Mouse (Mus musculus) limb, embryonic 12.5 days (tissue): ENCODE data around the gene Dpp4. TPM values are rescaled to one million over a fixed set of nuclear protein-coding genes. Genes with fewer than 3 reads are reported as not detected.

Experiments
- ATAC-seq: fragments of 200-750 bp; cut with Nextera tagmentation; 2 replicates; pipeline ENCODE4 v1.8.0; 2017; ENCODE audit warnings: low read depth, moderate TSS enrichment; ENCODE audit not compliant: insufficient number of reproducible peaks, insufficient read depth, low FRiP score, low TSS enrichment
- H3K27ac ChIP-seq: fragments of 300-500 bp; sonication (generic); 2 replicates; pipeline ENCODE4 v1.5.1; 2016; ENCODE audit warnings: mild to moderate bottlenecking, moderate library complexity
- H3K27me3 ChIP-seq: fragments of 300-500 bp; sonication (generic); 2 replicates; pipeline ENCODE4 v1.6.1; 2016; ENCODE audit warnings: mild to moderate bottlenecking, moderate library complexity
- H3K36me3 ChIP-seq: fragments of 300-500 bp; sonication (generic); 2 replicates; pipeline ENCODE4 v1.6.1; 2016; ENCODE audit warnings: mild to moderate bottlenecking, moderate library complexity
- H3K4me1 ChIP-seq: fragments of 300-500 bp; sonication (generic); replicated peaks from 2 replicates; pipeline ENCODE4 v1.6.1; 2016
- H3K4me2 ChIP-seq: fragments of 300-500 bp; sonication (generic); 2 replicates; pipeline ENCODE4 v1.6.1; 2016; ENCODE audit warnings: mild to moderate bottlenecking, moderate library complexity
- H3K4me3 ChIP-seq: fragments of 300-500 bp; sonication (generic); replicated peaks from 2 replicates; pipeline ENCODE4 v1.5.1; 2016; ENCODE audit warnings: mild to moderate bottlenecking
- H3K9ac ChIP-seq: fragments of 300-500 bp; sonication (generic); replicated peaks from 2 replicates; pipeline ENCODE4 v1.6.1; 2016; ENCODE audit warnings: mild to moderate bottlenecking, moderate library complexity
- H3K9me3 ChIP-seq: fragments of 300-500 bp; sonication (generic); 2 replicates; pipeline ENCODE4 v1.6.1; 2016; ENCODE audit warnings: mild to moderate bottlenecking, moderate library complexity
- WGBS: fragments of 180-500 bp; shearing (Covaris S2); methylation state at CpG from one replicate; pipeline ENCODE4 v1.1.7; 2016; 5-methylcytosine and 5-hydroxymethylcytosine counted together
- polyA plus RNA-seq: library from polyadenylated mRNA; unstranded; fragments of >200 nt; fragmentation: Nextera tagmentation; extraction: Ambion mirVana; gene quantifications from 2 replicates; pipeline ENCODE4 v1.2.1, GENCODE M21; 2016

The Dpp4 gene
- polyA plus RNA-seq, 1 experiment from 2014 or later, result 0.31 TPM

GRCm38 (mm10) chr2:62383196-62383595 lies 28.8 kb downstream of the Dpp4 start:
- Histone ChIP-seq H3K4me2 (no peak overlapping the region), H3K4me1 (no peaks in the 10 kb centered on the region), H3K9me3 (no peaks in the 10 kb centered on the region), H3K36me3 (no peaks in the 10 kb centered on the region), H3K27ac (no peak overlapping the region), H3K27me3 (no peaks in the 10 kb centered on the region), H3K9ac (no peak overlapping the region), H3K4me3 (no peak overlapping the region)
- WGBS, result 81% methylated on average over 4 of the region's 4 CpGs
- no peak for ATAC-seq

DNA sequence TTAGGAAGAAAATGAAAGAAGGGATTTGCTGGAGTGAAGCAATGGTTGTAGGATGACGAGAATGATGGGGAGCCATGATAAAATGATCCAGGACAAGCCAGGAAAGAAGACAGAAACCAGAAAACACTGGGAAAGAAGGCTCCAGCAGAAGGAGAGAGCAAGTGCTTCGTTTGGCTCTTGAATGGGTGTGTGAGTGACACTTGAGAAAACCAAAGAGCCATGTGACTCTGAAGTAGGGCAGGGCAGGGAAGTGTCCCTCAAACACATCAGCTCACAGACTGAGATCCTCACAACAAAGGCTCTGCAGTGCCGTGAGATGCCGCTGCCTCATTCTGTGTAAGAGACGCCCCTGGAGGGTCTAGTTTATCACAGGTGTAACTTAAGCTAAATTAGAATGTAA lies 29.6 kb downstream of the Dpp4 start:
- Histone ChIP-seq H3K4me1 (no peaks in the 10 kb centered on the region), H3K27ac (no peak overlapping the region), H3K9ac (no peak overlapping the region), H3K36me3 (no peaks in the 10 kb centered on the region), H3K9me3 (no peaks in the 10 kb centered on the region), H3K27me3 (no peaks in the 10 kb centered on the region), H3K4me3 (no peak overlapping the region), H3K4me2 (no peak overlapping the region)
- ATAC-seq, result no peak
- WGBS, result 74% methylated on average over 5 of the region's 5 CpGs

DNA sequence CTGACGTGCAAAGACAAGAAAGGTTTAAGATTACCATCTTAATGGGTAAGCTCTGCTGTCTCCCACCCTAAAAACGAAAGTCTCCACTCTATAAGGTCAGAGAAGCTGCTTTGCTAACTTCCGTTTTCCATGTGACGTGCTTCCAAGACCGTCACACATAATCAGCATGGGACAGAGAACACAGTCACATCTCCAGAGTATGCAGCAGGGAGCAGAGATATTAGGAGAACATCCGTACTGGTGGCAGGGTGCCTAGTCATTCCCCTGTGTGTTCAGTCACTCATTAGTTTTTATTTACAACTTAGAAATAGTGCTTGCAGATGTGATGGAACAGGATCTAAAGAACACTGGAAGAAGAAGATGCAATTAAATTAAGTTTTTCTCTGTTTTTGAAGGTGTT lies 30.3 kb downstream of the Dpp4 start:
- no peaks in the 10 kb centered on the region for H3K9me3 ChIP-seq
- H3K27me3 ChIP-seq, result no peaks in the 10 kb centered on the region
- H3K27ac ChIP-seq, result no peak overlapping the region
- ATAC-seq, result no peak
- H3K9ac ChIP-seq, result no peak overlapping the region
- no peak overlapping the region for H3K4me2 ChIP-seq
- no peaks in the 10 kb centered on the region for H3K4me1 ChIP-seq
- 64% methylated on average over 6 of the region's 6 CpGs for WGBS
- H3K4me3 ChIP-seq, result no peak overlapping the region
- H3K36me3 ChIP-seq, result no peaks in the 10 kb centered on the region

- ATAC-seq, result no peak
- WGBS, result 75% methylated on average over 11 of the region's 11 CpGs
- no peak overlapping the region for H3K27ac ChIP-seq
- no peaks in the 10 kb centered on the region for H3K9me3 ChIP-seq
- H3K4me2 ChIP-seq, result no peak overlapping the region
- H3K27me3 ChIP-seq, result no peaks in the 10 kb centered on the region
- no peaks in the 10 kb centered on the region for H3K36me3 ChIP-seq
- H3K4me1 ChIP-seq, result no peaks in the 10 kb centered on the region
- H3K4me3 ChIP-seq, result no peak overlapping the region
- no peak overlapping the region for H3K9ac ChIP-seq
Measured at GRCm38 (mm10) chr2:62373692-62374091, 38.3 kb downstream of the Dpp4 start.

DNA sequence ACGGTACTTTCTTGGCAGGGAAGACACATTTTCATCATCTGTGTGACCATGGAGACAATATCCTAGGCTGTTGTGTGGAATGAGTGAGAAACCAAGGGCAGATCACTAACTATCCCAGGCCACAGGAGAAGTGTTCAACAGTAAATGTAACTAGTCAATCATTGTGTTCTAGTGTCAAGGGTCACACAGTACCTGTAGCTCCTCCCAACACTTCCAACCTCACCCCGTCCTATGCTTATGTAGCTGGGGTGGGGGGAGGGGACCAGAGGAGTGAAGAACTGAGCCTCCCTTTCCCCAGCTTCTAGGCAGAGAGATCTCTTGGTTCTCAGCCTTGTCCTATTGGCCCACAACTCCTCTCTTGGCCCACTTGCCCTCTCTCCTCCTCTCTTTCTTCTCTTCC lies 42.0 kb downstream of the Dpp4 start:
- Histone ChIP-seq H3K4me2 (no peak overlapping the region), H3K9ac (no peak overlapping the region), H3K27me3 (no peaks in the 10 kb centered on the region), H3K4me1 (no peaks in the 10 kb centered on the region), H3K4me3 (no peak overlapping the region), H3K27ac (no peak overlapping the region), H3K9me3 (no peaks in the 10 kb centered on the region), H3K36me3 (no peaks in the 10 kb centered on the region)
- ATAC-seq, result no peak
- 77% methylated on average over 2 of the region's 2 CpGs for WGBS

DNA sequence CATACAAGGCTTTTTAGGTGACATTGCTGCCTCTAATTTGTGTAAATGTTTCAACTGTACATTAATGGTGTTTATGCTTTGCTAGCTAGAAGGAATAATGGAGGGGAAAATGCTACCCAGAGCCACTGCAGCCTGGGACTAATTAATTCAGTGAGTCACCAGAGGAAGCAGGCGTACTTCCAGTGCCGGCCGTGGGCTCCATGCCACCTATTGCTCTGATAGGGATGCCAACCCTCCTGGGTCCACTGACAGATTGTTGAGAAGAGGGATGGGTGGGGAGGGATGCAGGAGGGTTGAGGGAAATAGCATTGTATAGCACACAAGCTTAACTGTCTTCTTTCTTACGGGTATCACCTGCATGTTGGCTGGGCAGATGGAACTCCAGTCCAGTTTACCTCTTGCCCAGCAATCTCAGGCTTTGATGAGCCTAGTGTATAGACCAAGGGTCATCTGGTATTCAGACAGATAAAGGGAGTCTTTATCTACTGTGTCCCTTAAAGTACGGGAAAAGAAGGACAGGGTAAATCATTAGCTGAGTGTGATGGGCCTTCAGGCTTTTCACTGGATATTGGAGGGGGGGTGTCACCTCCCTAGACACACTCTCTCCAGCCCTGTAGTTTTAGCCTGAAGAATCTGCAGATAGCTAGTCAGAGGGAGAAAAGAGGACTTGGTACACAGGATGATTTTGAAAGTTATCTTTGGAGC lies 43.5 kb downstream of the Dpp4 start:
- Histone ChIP-seq H3K9ac (no peak overlapping the region), H3K4me2 (no peak overlapping the region), H3K27ac (no peak overlapping the region), H3K27me3 (no peaks in the 10 kb centered on the region), H3K36me3 (no peaks in the 10 kb centered on the region), H3K4me3 (no peak overlapping the region), H3K9me3 (no peaks in the 10 kb centered on the region), H3K4me1 (no peaks in the 10 kb centered on the region)
- WGBS, result 74% methylated on average over 5 of the region's 5 CpGs
- no peak for ATAC-seq

DNA sequence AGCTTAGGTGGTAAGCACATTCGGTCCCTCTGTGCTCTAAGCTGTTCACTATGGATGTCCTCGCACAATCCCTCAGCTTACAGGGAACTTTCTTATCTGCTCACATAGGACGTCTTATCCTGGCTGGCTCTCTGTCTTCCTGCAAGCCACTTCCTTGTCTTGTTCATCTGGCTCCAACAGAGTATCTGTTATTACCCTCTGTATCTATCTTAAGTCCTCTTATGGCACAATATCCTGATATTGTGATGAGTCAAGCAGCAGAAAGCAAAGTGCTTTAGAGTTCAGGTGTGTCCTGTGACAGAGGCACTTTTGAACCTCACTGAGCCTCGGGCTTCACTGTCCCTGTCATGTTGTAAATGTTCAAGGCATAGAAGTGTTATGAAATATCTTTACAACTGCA lies 48.4 kb downstream of the Dpp4 start:
- Histone ChIP-seq H3K9me3 (no peaks in the 10 kb centered on the region), H3K36me3 (no peaks in the 10 kb centered on the region), H3K4me2 (no peak overlapping the region), H3K27ac (no peak overlapping the region), H3K9ac (no peak overlapping the region), H3K4me3 (no peak overlapping the region), H3K4me1 (no peaks in the 10 kb centered on the region), H3K27me3 (no peaks in the 10 kb centered on the region)
- WGBS, result 86% methylated on average over 4 of the region's 4 CpGs
- ATAC-seq, result no peak

- H3K4me3 ChIP-seq, result no peak overlapping the region
Measured at GRCm38 (mm10) chr2:62362211-62362610, 49.8 kb downstream of the Dpp4 start.

DNA sequence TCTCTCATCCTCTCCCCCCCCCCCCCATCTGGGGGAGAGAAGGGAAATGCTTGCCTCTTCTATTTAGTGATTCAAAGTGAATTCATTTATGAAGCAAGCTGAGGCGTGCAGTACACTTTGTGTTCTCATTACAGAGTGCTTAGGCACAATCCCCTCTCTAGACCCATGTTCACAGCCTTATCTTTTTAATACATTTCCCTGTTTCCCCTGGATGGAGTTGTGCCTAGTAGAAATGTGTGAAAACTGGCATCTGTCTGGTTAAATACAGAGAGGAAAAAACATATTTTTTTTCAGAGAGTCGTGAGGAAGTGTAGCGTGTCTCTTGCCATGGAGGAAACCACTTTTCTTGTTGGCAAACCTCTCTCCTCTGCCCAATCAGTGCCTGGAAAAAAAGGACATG lies 50.5 kb downstream of the Dpp4 start:
- no peak for ATAC-seq
- Histone ChIP-seq H3K27ac (no peak overlapping the region), H3K9ac (no peak overlapping the region), H3K9me3 (no peaks in the 10 kb centered on the region), H3K4me1 (no peaks in the 10 kb centered on the region), H3K27me3 (no peaks in the 10 kb centered on the region), H3K4me2 (no peak overlapping the region), H3K4me3 (no peak overlapping the region), H3K36me3 (no peaks in the 10 kb centered on the region)
- WGBS, result 81% methylated on average over 3 of the region's 3 CpGs

More at GRCm38 (mm10) chr2:62362211-62362610, 49.8 kb downstream of the Dpp4 start:
- Histone ChIP-seq H3K4me1 (no peaks in the 10 kb centered on the region), H3K27ac (no peak overlapping the region), H3K9ac (no peak overlapping the region), H3K4me2 (no peak overlapping the region), H3K9me3 (no peaks in the 10 kb centered on the region), H3K27me3 (no peaks in the 10 kb centered on the region), H3K36me3 (no peaks in the 10 kb centered on the region)
- 92% methylated on average over 9 of the region's 9 CpGs for WGBS
- ATAC-seq, result no peak

GRCm38 (mm10) chr2:62360872-62361271 lies 51.2 kb downstream of the Dpp4 start:
- no peak for ATAC-seq
- H3K27ac ChIP-seq, result no peak overlapping the region
- no peaks in the 10 kb centered on the region for H3K36me3 ChIP-seq
- H3K4me2 ChIP-seq, result no peak overlapping the region
- H3K4me1 ChIP-seq, result 0 out of 2 replicates have a peak, but pooled peaks cover under 1% of the 10 kb centered on the region
- H3K9ac ChIP-seq, result no peak overlapping the region
- 83% methylated on average over 6 of the region's 6 CpGs for WGBS
- H3K4me3 ChIP-seq, result no peak overlapping the region
- H3K9me3 ChIP-seq, result no peaks in the 10 kb centered on the region
- no peaks in the 10 kb centered on the region for H3K27me3 ChIP-seq

DNA sequence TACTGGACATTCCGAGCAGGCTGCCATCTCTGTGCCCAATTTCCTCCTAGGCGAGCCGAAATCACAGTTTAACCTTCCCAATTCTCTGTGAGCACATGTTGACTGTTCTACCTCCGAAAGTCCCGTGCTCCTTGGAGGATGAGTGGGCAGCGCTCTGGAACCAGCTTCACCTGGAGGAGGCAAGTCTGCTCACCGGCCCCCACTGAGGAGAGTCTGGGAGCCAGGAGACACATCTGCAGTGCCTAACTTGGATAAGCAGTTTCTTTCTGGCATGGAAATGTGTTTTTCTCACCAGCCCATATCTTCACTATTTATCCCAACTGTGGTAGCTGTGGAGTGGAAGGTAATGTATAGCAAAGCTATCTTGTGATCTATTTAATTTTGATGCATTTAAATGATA lies 54.8 kb downstream of the Dpp4 start:
- WGBS, result 85% methylated on average over 7 of the region's 7 CpGs
- H3K9me3 ChIP-seq, result no peaks in the 10 kb centered on the region

GRCm38 (mm10) chr2:62356606-62357005 lies 55.4 kb downstream of the Dpp4 start:
- Histone ChIP-seq H3K9me3 (no peaks in the 10 kb centered on the region), H3K4me1 (0 out of 2 replicates have a peak, but pooled peaks cover 4% of the 10 kb centered on the region), H3K4me2 (no peak overlapping the region), H3K27me3 (no peaks in the 10 kb centered on the region), H3K9ac (no peak overlapping the region), H3K36me3 (no peaks in the 10 kb centered on the region), H3K4me3 (no peak overlapping the region), H3K27ac (no peak overlapping the region)
- no peak for ATAC-seq
- 83% methylated on average over 14 of the region's 14 CpGs for WGBS

More for the DNA sequence above, 54.8 kb downstream of the Dpp4 start:
- no peak overlapping the region for H3K27ac ChIP-seq
- no peak overlapping the region for H3K4me2 ChIP-seq
- no peaks in the 10 kb centered on the region for H3K36me3 ChIP-seq
- 0 out of 2 replicates have a peak, but pooled peaks cover 4% of the 10 kb centered on the region for H3K4me1 ChIP-seq
- ATAC-seq, result no peak
- H3K27me3 ChIP-seq, result no peaks in the 10 kb centered on the region
- no peak overlapping the region for H3K9ac ChIP-seq
- no peak overlapping the region for H3K4me3 ChIP-seq
